9 mouse cellular contexts compared by ENCODE assay signal in genomic region chr17:86961301-86961841, GRCm38 (mm10). TPM values are rescaled to one million over a fixed set of nuclear protein-coding genes. Genes with fewer than 3 reads are reported as not detected.
A peak's percentile ranks its signal among the peaks of the same experiment; 100 is the strongest.
DNase-seq lines count a peak whose midpoint lies in the region; ATAC-seq and TF ChIP-seq lines count a peak whose summit lies in the region.
"Had no signal": no experiment of that assay in that cellular context is flagged by ENCODE, and none has a peak within 500 bp of the region (broad histone marks: within the 10 kb centered on the region; RNA-seq: fewer than 3 reads in every experiment).

No protein-coding gene starts in this region.

- ATAC-seq in neural tube, embryonic 15.5 days (ENCODE audit: low FRiP score): no peak

- H3K27me3 ChIP-seq in heart, embryonic 10.5 days (ENCODE audit: insufficient read depth, poor library complexity, severe bottlenecking): no peaks in the 10 kb centered on the region
- no peaks in the 10 kb centered on the region for H3K27me3 ChIP-seq in neural tube, embryonic 15.5 days (replicated peaks)

- no peaks in the 10 kb centered on the region for H3K36me3 ChIP-seq in heart, embryonic 10.5 days
- H3K36me3 ChIP-seq in neural tube, embryonic 15.5 days: no peaks in the 10 kb centered on the region

- H3K4me1 ChIP-seq in heart, embryonic 10.5 days: peaks cover 54% of the 10 kb centered on the region
- peaks cover 48% of the 10 kb centered on the region for H3K4me1 ChIP-seq in neural tube, embryonic 15.5 days

- peak overlapping the region; percentile 79; the same call in 1 of the 2 replicates for H3K4me2 ChIP-seq in neural tube, embryonic 15.5 days

- 61% methylated on average over 8 of the region's 8 CpGs for WGBS in heart, embryonic 10.5 days
- 65% methylated on average over 8 of the region's 8 CpGs for WGBS in neural tube, embryonic 15.5 days

- no peaks in the 10 kb centered on the region for H3K9me3 ChIP-seq in heart, embryonic 10.5 days
- no peaks in the 10 kb centered on the region for H3K9me3 ChIP-seq in neural tube, embryonic 15.5 days (replicated peaks)

- no peak for DNase-seq in layer of hippocampus, adult 2 months (ENCODE audit: low spot score in 2 of 2)
- no peak for DNase-seq in layer of hippocampus, postnatal 36 days
- peak; percentile 62 for DNase-seq in brain, adult 2 months (ENCODE audit: low read depth, low spot score)
- DNase-seq in heart, embryonic 10.5 days (ENCODE audit: low spot score): no peak
- peak; percentile 52 for DNase-seq in kidney, postnatal 10 days
- no peak for DNase-seq in embryo, embryonic 9.5 days (ENCODE audit: extremely low spot score)
- no peak for DNase-seq in urinary bladder, adult 2 months (ENCODE audit: low spot score)

- no peak overlapping the region; the same call in 1 of the 2 replicates for H3K9ac ChIP-seq in neural tube, embryonic 15.5 days (replicated peaks)

- peak overlapping the region; percentile 88; the same call in 1 of the 2 replicates for H3K4me3 ChIP-seq in layer of hippocampus, adult 2 months
- H3K4me3 ChIP-seq in heart, embryonic 10.5 days: no peak overlapping the region
- no peak overlapping the region for H3K4me3 ChIP-seq in neural tube, embryonic 15.5 days (replicated peaks)

- TF ChIP-seq CTCF in layer of hippocampus, adult 2 months (conservative IDR thresholded peaks at IDR 0.05): no peak

- H3K27ac ChIP-seq in layer of hippocampus, adult 2 months: peak overlapping the region; percentile 99
- peak overlapping the region; percentile 97; the same call in 1 of the 2 replicates for H3K27ac ChIP-seq in heart, embryonic 10.5 days
- peak overlapping the region; percentile 85; the same call in 1 of the 2 replicates for H3K27ac ChIP-seq in neural tube, embryonic 15.5 days (replicated peaks)

RNA-seq across cellular contexts. Expression of gene Rhoq, which starts 1.5 kb away (rescaled TPM):
- 10 to 100 TPM; 25.5 to 35.0 TPM for total RNA-seq in layer of hippocampus, adult 2 months (2021)
- total RNA-seq in layer of hippocampus, postnatal 36 days (2021): 10 to 100 TPM; 33.6 to 36.8 TPM
- polyA plus RNA-seq in heart, embryonic 10.5 days (2016; fragmentation: Nextera tagmentation; extraction: Ambion mirVana): 15.5 and 15.9 TPM in 2 replicates
- polyA plus RNA-seq in neural tube, embryonic 15.5 days (2015; fragmentation: Nextera tagmentation; extraction: Ambion mirVana): 7.8 and 8.7 TPM in 2 replicates
- polyA plus RNA-seq in urinary bladder, adult 2 months (2012; rRNA removed): 43.4 and 52.5 TPM in 2 replicates

RNA-seq across cellular contexts. Expression of gene Atp6v1e2, which starts 13.7 kb away (rescaled TPM):
- total RNA-seq in layer of hippocampus, adult 2 months (2021): not detected
- not detected for total RNA-seq in layer of hippocampus, postnatal 36 days (2021)
- polyA plus RNA-seq in heart, embryonic 10.5 days (2016; fragmentation: Nextera tagmentation; extraction: Ambion mirVana): not detected in 2 replicates
- not detected in 2 replicates for polyA plus RNA-seq in neural tube, embryonic 15.5 days (2015; fragmentation: Nextera tagmentation; extraction: Ambion mirVana)
- polyA plus RNA-seq in urinary bladder, adult 2 months (2012; rRNA removed): not detected in 2 replicates
- total RNA-seq: layer of hippocampus, adult 18-20 months had no signal

RNA-seq across cellular contexts. Expression of gene Tmem247, which starts 44.2 kb away (rescaled TPM):
- total RNA-seq in layer of hippocampus, adult 2 months (2021): not detected
- total RNA-seq in layer of hippocampus, postnatal 36 days (2021): not detected
- polyA plus RNA-seq in heart, embryonic 10.5 days (2016; fragmentation: Nextera tagmentation; extraction: Ambion mirVana): not detected in 2 replicates
- polyA plus RNA-seq in neural tube, embryonic 15.5 days (2015; fragmentation: Nextera tagmentation; extraction: Ambion mirVana): not detected in 2 replicates
- not detected in 2 replicates for polyA plus RNA-seq in urinary bladder, adult 2 months (2012; rRNA removed)
- total RNA-seq: layer of hippocampus, adult 18-20 months had no signal

Comparison
In these comparisons a context has a peak if more than half of its experiments do, and no peak if none do; other contexts are left out.
1. DNase-seq: peak in brain, adult 2 months (single experiment) and kidney, postnatal 10 days (single experiment); none in layer of hippocampus, adult 2 months (0 of 2), layer of hippocampus, postnatal 36 days (0 of 2), heart, embryonic 10.5 days (single experiment), embryo, embryonic 9.5 days (single experiment) and urinary bladder, adult 2 months (single experiment).
2. Peak in every context shown above with its lines, with median percentiles within 50 percentile points of each other: H3K27ac ChIP-seq.